In genomic region chr5:113990593-113990992, GRCm38 (mm10) we compare ENCODE assay signal across 17 mouse cellular contexts. TPM values are rescaled to one million over a fixed set of nuclear protein-coding genes. Genes with fewer than 3 reads are reported as not detected.
A peak's percentile ranks its signal among the peaks of the same experiment; 100 is the strongest.
DNase-seq lines count a peak whose midpoint lies in the region; ATAC-seq and TF ChIP-seq lines count a peak whose summit lies in the region.
"Had no signal": no experiment of that assay in that cellular context is flagged by ENCODE, and none has a peak within 500 bp of the region (broad histone marks: within the 10 kb centered on the region; RNA-seq: fewer than 3 reads in every experiment).

No protein-coding gene starts in this region.

- no peak for TF ChIP-seq POLR2A in myocyte (IDR thresholded peaks at IDR 0.05; ENCODE audit: insufficient read length, low read depth)

- no peak for ATAC-seq in hindbrain, embryonic 11.5 days (ENCODE audit: low FRiP score)
- no peak for ATAC-seq in midbrain, embryonic 14.5 days (ENCODE audit: low FRiP score, low TSS enrichment)
- ATAC-seq: intestine, embryonic 16.5 days had no signal

- H3K27me3 ChIP-seq in hindbrain, embryonic 10.5 days (ENCODE audit: insufficient read depth, poor library complexity, severe bottlenecking), result no peaks in the 10 kb centered on the region
- H3K27me3 ChIP-seq in hindbrain, embryonic 11.5 days (ENCODE audit: control insufficient read depth, insufficient read depth, low read length), result no peaks in the 10 kb centered on the region
- no peaks in the 10 kb centered on the region for H3K27me3 ChIP-seq in midbrain, embryonic 14.5 days (ENCODE audit: control insufficient read depth, insufficient read depth, low read length)
- no peaks in the 10 kb centered on the region for H3K27me3 ChIP-seq in midbrain, embryonic 10.5 days (ENCODE audit: low read depth, poor library complexity, severe bottlenecking)
- H3K27me3 ChIP-seq in erythroblast, embryonic 14.5 days (ENCODE audit: control insufficient read depth), result peaks cover 12% of the 10 kb centered on the region
- H3K27me3 ChIP-seq in myocyte (ENCODE audit: control insufficient read depth, insufficient read depth, insufficient read length), result no peaks in the 10 kb centered on the region
- H3K27me3 ChIP-seq: limb, embryonic 13.5 days had no signal

- H3K9me3 ChIP-seq in hindbrain, embryonic 10.5 days, result no peaks in the 10 kb centered on the region
- no peaks in the 10 kb centered on the region for H3K9me3 ChIP-seq in hindbrain, embryonic 11.5 days (ENCODE audit: control insufficient read depth, low read length)
- H3K9me3 ChIP-seq in midbrain, embryonic 14.5 days (ENCODE audit: control insufficient read depth, low read length), result no peaks in the 10 kb centered on the region
- no peaks in the 10 kb centered on the region for H3K9me3 ChIP-seq in midbrain, embryonic 10.5 days (replicated peaks)
- no peaks in the 10 kb centered on the region for H3K9me3 ChIP-seq in erythroblast, embryonic 14.5 days (ENCODE audit: control insufficient read depth, low read length)
- H3K9me3 ChIP-seq: limb, embryonic 13.5 days had no signal

- peaks cover 30% of the 10 kb centered on the region for H3K36me3 ChIP-seq in hindbrain, embryonic 10.5 days
- H3K36me3 ChIP-seq in hindbrain, embryonic 11.5 days (ENCODE audit: control insufficient read depth, insufficient read depth, low read length), result no peaks in the 10 kb centered on the region
- peaks cover 11% of the 10 kb centered on the region; the same call in 1 of the 2 replicates for H3K36me3 ChIP-seq in midbrain, embryonic 14.5 days (ENCODE audit: control insufficient read depth, insufficient read depth, low read length)
- peaks cover 39% of the 10 kb centered on the region for H3K36me3 ChIP-seq in midbrain, embryonic 10.5 days
- H3K36me3 ChIP-seq in erythroblast, embryonic 14.5 days (ENCODE audit: control insufficient read depth), result peaks cover 48% of the 10 kb centered on the region
- H3K36me3 ChIP-seq in myocyte (ENCODE audit: control insufficient read depth, insufficient read depth), result no peaks in the 10 kb centered on the region

- intact Hi-C loops in left cerebral cortex, postnatal 10 days (cut with DNase I), result loop anchor here (5.0 kb wide), 1 partner anchor 33 kb away; no protein-coding TSS in a partner anchor

- peaks cover 18% of the 10 kb centered on the region for H3K79me2 ChIP-seq in myocyte (ENCODE audit: control insufficient read depth, insufficient read depth)

- no peak overlapping the region for H3K4me2 ChIP-seq in hindbrain, embryonic 11.5 days (replicated peaks; ENCODE audit: low read depth, low read length)
- no peak overlapping the region; the same call in 1 of the 2 replicates for H3K4me2 ChIP-seq in midbrain, embryonic 14.5 days (ENCODE audit: low read length)
- H3K4me2 ChIP-seq in myocyte (ENCODE audit: low read depth), result peak overlapping the region; percentile 99

- no peak for DNase-seq in hindbrain, embryonic 10.5 days (ENCODE audit: low spot score)
- no peak for DNase-seq in hindbrain, embryonic 11.5 days (ENCODE audit: low spot score)
- DNase-seq in midbrain, embryonic 14.5 days, result no peak
- no peak for DNase-seq in midbrain, embryonic 10.5 days (ENCODE audit: low spot score)
- no peak for DNase-seq in left cerebral cortex, postnatal 10 days (ENCODE audit: extremely low spot score in 1 of 2, low spot score in 2 of 2)
- no peak for DNase-seq in cerebellum, postnatal 10 days
- DNase-seq: cerebellum, adult 11-12 months; right cerebral cortex, adult 18-20 months; thymus, postnatal 4 days had no signal

- no peak overlapping the region for H3ac ChIP-seq in myocyte (ENCODE audit: control insufficient read depth, insufficient read length)

- 85% methylated on average over 5 of the region's 5 CpGs for WGBS in hindbrain, embryonic 10.5 days
- WGBS in hindbrain, embryonic 11.5 days, result 84% methylated on average over 5 of the region's 5 CpGs
- WGBS in midbrain, embryonic 14.5 days, result 82% methylated on average over 5 of the region's 5 CpGs
- WGBS in midbrain, embryonic 10.5 days, result 85% methylated on average over 5 of the region's 5 CpGs

- peak overlapping the region; percentile 40; the same call in 1 of the 2 replicates for H3K27ac ChIP-seq in hindbrain, embryonic 10.5 days
- H3K27ac ChIP-seq in hindbrain, embryonic 11.5 days (ENCODE audit: low read depth, low read length), result no peak overlapping the region
- H3K27ac ChIP-seq in midbrain, embryonic 14.5 days (replicated peaks; ENCODE audit: low read depth, low read length), result no peak overlapping the region
- no peak overlapping the region for H3K27ac ChIP-seq in midbrain, embryonic 10.5 days (replicated peaks)
- H3K27ac ChIP-seq: limb, embryonic 13.5 days had no signal

- no peak overlapping the region for H3K4me3 ChIP-seq in hindbrain, embryonic 10.5 days
- H3K4me3 ChIP-seq in hindbrain, embryonic 11.5 days (ENCODE audit: low read depth, low read length), result no peak overlapping the region
- no peak overlapping the region for H3K4me3 ChIP-seq in midbrain, embryonic 14.5 days (replicated peaks; ENCODE audit: low read depth, low read length)
- H3K4me3 ChIP-seq in midbrain, embryonic 10.5 days, result no peak overlapping the region
- H3K4me3 ChIP-seq in erythroblast, embryonic 14.5 days (replicated peaks), result peak overlapping the region; percentile 71
- H3K4me3 ChIP-seq in myocyte, result no peak overlapping the region
- H3K4me3 ChIP-seq: limb, embryonic 13.5 days had no signal

- peaks cover 59% of the 10 kb centered on the region for H3K4me1 ChIP-seq in hindbrain, embryonic 10.5 days (replicated peaks)
- 0 out of 2 replicates have a peak, but pooled peaks cover 2% of the 10 kb centered on the region for H3K4me1 ChIP-seq in hindbrain, embryonic 11.5 days (replicated peaks; ENCODE audit: control insufficient read depth, insufficient read depth, low read length)
- peaks cover 22% of the 10 kb centered on the region for H3K4me1 ChIP-seq in midbrain, embryonic 14.5 days (ENCODE audit: control insufficient read depth, insufficient read depth, low read length)
- H3K4me1 ChIP-seq in midbrain, embryonic 10.5 days, result peaks cover 60% of the 10 kb centered on the region
- peaks cover 83% of the 10 kb centered on the region for H3K4me1 ChIP-seq in erythroblast, embryonic 14.5 days (ENCODE audit: control insufficient read depth)

- H3K9ac ChIP-seq in hindbrain, embryonic 11.5 days (ENCODE audit: low read depth, low read length), result no peak overlapping the region
- peak overlapping the region; percentile 9; the same call in 1 of the 2 replicates for H3K9ac ChIP-seq in midbrain, embryonic 14.5 days (replicated peaks; ENCODE audit: low read length)
- H3K9ac ChIP-seq: limb, embryonic 13.5 days had no signal

TF ChIP-seq in myocyte, 11 proteins besides CTCF, POLR2A, EP300 and RAD21:
- TF ChIP-seq USF1 (IDR thresholded peaks at IDR 0.05; ENCODE audit: low read depth), result no peak
- no peak for TF ChIP-seq TCF12 (IDR thresholded peaks at IDR 0.05; ENCODE audit: insufficient read depth, poor library complexity, severe bottlenecking)
- no peak for TF ChIP-seq MAX (IDR thresholded peaks at IDR 0.05; ENCODE audit: low read depth)
- TF ChIP-seq POLR2AphosphoS2 (IDR thresholded peaks at IDR 0.05; ENCODE audit: insufficient read length, low read depth), result no peak
- no peak for TF ChIP-seq TCF3 (IDR thresholded peaks at IDR 0.05; ENCODE audit: insufficient read length, low read depth)
- no peak for TF ChIP-seq MYOD1 (IDR thresholded peaks at IDR 0.05; ENCODE audit: control insufficient read depth in 1 of 3, insufficient read length in 2 of 3, low read depth in 2 of 3)
- TF ChIP-seq SRF (IDR thresholded peaks at IDR 0.05; ENCODE audit: control insufficient read depth, insufficient read length, low read depth), result no peak
- no peak for TF ChIP-seq MYOG (IDR thresholded peaks at IDR 0.05; ENCODE audit: control insufficient read depth in 1 of 3, insufficient read depth in 1 of 3, insufficient read length in 2 of 3, low read depth in 2 of 3)
- no peak for TF ChIP-seq E2F4 (IDR thresholded peaks at IDR 0.05; ENCODE audit: insufficient read depth)
- no peak for TF ChIP-seq CEBPB (IDR thresholded peaks at IDR 0.05; ENCODE audit: insufficient read depth, poor library complexity, severe bottlenecking)

RNA-seq across cellular contexts. Expression of gene Ssh1, which starts 3.1 kb away (rescaled TPM):
- 14.8 and 16.9 TPM in 2 replicates for polyA plus RNA-seq in hindbrain, embryonic 10.5 days (2016; fragmentation: Nextera tagmentation; extraction: Ambion mirVana)
- polyA plus RNA-seq in hindbrain, embryonic 11.5 days (2014; fragmentation: Nextera tagmentation; extraction: Ambion mirVana), result 27.9 and 30.3 TPM in 2 replicates
- polyA plus RNA-seq in midbrain, embryonic 14.5 days (2014; fragmentation: Nextera tagmentation; extraction: Ambion mirVana), result 15.5 and 22.4 TPM in 2 replicates
- polyA plus RNA-seq in midbrain, embryonic 10.5 days (2016; fragmentation: Nextera tagmentation; extraction: Ambion mirVana), result 13.3 and 16.8 TPM in 2 replicates
- 3.3 TPM in 2 replicates for polyA plus RNA-seq in erythroblast, embryonic 14.5 days (2012)
- 3.4 TPM for polyA plus RNA-seq in myocyte (2012; fragmentation: generic; extraction: Trizol)
- 10 to 100 TPM; 20.7 to 31.8 TPM for total RNA-seq in left cerebral cortex, postnatal 10 days (2021)

RNA-seq across cellular contexts. Expression of gene Dao, which starts 12.9 kb away (rescaled TPM):
- polyA plus RNA-seq in hindbrain, embryonic 10.5 days (2016; fragmentation: Nextera tagmentation; extraction: Ambion mirVana), result not detected in 2 replicates
- not detected in 2 replicates for polyA plus RNA-seq in hindbrain, embryonic 11.5 days (2014; fragmentation: Nextera tagmentation; extraction: Ambion mirVana)
- polyA plus RNA-seq in midbrain, embryonic 14.5 days (2014; fragmentation: Nextera tagmentation; extraction: Ambion mirVana), result not detected in 2 replicates
- not detected in 2 replicates for polyA plus RNA-seq in midbrain, embryonic 10.5 days (2016; fragmentation: Nextera tagmentation; extraction: Ambion mirVana)
- polyA plus RNA-seq in erythroblast, embryonic 14.5 days (2012), result not detected in 2 replicates
- polyA plus RNA-seq in myocyte (2012; fragmentation: generic; extraction: Trizol), result not detected
- total RNA-seq in left cerebral cortex, postnatal 10 days (2021), result not detected
- total RNA-seq: gastrocnemius, adult 8-10 months; megakaryocyte, adult 5-6 weeks had no signal
- polyA plus RNA-seq: heart, embryonic 16.5 days; limb, embryonic 13.5 days; neural tube, embryonic 14.5 days had no signal
